Mouse (Mus musculus): ENCODE results near the gene Sema4a.

DNA sequence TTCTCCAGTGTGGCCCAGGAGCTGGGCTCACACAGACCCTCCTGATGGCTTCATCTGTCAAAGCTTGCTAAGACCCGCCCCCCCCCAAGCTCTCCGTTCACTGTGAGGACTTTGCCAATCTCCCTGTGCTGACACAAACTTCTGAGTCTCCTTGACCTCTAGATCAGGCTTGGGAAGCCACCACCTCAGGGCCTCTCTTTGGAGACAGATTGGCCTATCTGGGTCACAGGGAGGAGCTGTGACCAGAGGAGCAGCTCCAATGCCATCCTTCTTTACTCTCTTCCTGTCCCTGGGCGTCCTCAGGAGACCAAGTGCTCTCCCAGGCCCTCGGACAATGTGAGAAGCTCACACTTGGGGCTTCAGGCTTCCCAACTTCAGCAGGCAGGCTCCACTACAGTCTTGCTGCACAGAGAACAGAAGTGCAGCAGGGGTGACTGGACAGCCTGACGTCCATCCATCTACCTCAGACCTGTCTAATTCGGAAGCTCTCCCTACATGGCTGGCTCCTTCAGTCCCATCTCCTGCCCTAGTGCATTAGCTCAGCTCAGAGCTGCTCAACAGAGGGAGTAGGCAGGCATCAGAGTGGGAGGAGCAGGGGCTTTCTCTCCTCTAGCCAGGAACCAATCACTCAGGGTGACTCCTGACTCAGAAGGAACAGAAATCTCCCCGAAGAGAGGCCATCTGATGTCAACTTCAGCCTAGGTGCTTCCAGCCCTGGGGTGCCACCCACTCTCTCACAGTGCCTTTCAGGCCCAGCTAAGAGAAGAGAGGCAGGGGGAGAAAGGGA is 4.0 kb downstream of the Sema4a start:
- no peak for TF ChIP-seq CTCF (IDR thresholded peaks at IDR 0.05; ENCODE audit: extremely low read depth, insufficient read depth, low read length)
- no peak for TF ChIP-seq POLR2A (IDR thresholded peaks at IDR 0.05; ENCODE audit: extremely low read depth, insufficient read depth, low read length)
